Mouse (Mus musculus) forelimb bud, embryonic 11.5 days (tissue): Measurements from ENCODE around the gene Kyat1.
"Not testable (repeated sequence)": the region's sequence is repeated elsewhere in the genome, so short reads cannot be mapped to it uniquely, and the experiment has no call there.

ENCODE experiments used
- DNase-seq: peaks from one replicate; pipeline ENCODE4 v3.0.0-alpha.2; 2012; ENCODE audit warnings: low read depth, low spot score

Kyat1 gene

GRCm38 (mm10) chr2:30214745-30215144, 9.1 kb upstream of the Kyat1 start:
- no peak for DNase-seq

DNA sequence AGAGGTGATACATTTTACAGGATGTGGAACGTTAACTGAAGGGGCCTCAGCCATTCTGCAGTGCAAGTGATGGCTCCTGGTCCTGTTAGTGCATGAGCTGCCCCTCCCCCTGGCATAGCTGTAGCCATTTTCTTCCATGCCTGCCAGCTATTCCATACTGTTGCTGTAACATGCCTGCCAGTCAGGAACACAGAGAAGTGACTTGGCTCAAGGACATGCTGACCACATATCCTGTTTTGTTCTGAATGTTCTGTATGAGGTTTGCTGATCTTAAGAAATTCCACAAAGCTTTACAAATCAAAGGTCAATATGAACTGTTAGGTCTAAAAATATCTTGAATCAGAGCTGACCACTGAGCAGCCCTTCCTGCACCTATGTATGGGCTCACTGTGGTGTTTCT, 7.3 kb upstream of the Kyat1 start:
- no peak for DNase-seq

- DNase-seq = no peak
Observed at GRCm38 (mm10) chr2:30212169-30212545, 6.5 kb upstream of the Kyat1 start.

DNA sequence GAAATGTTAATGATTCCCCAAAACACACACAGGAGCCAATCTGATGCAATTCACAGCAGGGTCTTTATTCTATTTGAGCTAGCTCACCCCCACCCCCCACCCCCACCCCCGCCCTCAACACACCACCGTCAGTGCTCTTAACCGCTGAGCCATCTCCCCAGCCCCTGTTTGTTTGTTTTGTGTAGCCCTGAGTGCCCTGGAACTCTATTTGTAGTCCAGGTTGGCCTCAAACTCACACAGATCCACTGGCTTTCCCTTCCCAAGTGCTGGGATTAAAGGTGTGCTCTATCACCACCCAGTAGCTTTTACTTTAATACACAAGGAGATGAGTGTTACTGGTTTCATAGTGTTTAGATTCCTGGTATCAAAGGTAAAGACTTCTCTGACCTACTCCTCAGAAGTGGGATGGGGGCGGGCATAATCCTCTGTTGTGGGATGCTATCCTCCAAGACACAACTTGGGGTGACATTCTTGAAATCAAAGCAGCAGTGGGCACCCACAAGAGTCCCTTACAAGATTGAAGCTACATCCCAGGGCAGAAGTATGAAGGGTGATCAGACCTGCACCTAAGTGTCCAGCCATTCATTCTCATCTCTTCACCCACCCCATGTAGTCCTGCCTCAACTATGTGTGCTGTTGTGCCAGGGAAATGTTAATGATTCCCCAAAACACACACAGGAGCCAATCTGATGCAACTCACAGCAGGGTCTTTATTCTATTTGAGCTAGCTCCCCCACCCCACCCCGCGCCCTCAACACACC, 5.9 kb upstream of the Kyat1 start:
- DNase-seq = no peak

DNA sequence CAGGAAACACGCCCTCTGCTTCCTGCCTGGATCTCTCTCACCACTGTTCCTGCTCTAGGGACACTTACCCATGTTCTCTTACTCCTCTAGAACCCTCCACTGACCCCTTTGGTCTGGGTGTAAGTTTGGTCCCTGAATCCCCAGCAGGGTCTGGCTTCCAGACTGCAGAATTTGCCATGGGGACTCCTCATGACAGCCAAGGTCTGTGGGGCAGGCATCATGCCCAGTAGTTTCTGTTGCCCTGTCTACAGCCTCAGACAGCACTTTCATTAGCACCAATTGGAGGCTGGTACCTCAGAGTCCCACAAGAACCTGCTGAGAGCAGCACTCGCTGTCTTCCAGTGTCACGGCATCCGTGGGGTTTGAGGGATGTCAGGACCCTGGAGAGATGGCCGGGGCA, 2.2 kb upstream of the Kyat1 start:
- no peak for DNase-seq

GRCm38 (mm10) chr2:30207401-30207800, 1.8 kb upstream of the Kyat1 start:
- DNase-seq = no peak

- no peak for DNase-seq
Observed at GRCm38 (mm10) chr2:30205255-30205628, 405 bp downstream of the Kyat1 start.

- DNase-seq = peak; percentile 46
Observed at GRCm38 (mm10) chr2:30203439-30203838, 2.2 kb downstream of the Kyat1 start.

- no peak for DNase-seq
Observed at GRCm38 (mm10) chr2:30200388-30200925, 5.2 kb downstream of the Kyat1 start.

DNA sequence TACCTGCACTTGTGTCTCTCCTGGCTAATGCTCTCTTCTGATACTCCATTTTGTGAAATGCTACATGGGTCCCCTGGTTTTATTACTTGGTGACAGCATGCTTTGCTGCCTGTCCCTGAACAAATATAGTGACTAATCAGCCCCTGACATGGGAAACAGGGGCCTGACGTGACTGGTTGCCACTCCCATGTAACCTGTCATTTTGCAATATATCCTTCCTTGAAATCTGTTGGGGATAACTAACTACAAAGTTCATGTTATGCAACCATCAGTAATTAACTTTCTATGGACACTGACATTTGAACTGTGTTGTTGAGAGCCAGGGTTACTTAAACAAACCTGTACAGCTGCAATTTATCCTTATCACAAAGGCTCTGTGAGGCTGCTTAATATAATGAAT, 5.7 kb downstream of the Kyat1 start:
- no peak for DNase-seq

DNA sequence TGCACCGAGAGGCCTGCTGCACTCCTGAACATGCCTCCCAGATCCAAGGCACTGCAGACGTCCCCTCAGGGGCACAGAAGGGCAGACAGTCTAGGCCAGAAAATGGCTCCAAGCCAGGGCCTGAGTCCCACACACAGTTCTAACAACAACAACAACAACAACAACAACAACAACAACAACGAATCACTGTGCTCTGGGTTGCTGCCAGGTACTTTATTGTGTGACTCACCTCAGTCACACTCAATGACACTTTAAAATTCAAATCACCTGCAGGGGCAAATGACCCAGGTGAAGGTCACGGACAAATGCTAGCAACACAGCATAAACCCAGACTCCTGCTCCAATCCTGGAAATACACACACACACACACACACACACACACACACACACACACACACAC, 7.6 kb downstream of the Kyat1 start:
- no peak for DNase-seq

DNA sequence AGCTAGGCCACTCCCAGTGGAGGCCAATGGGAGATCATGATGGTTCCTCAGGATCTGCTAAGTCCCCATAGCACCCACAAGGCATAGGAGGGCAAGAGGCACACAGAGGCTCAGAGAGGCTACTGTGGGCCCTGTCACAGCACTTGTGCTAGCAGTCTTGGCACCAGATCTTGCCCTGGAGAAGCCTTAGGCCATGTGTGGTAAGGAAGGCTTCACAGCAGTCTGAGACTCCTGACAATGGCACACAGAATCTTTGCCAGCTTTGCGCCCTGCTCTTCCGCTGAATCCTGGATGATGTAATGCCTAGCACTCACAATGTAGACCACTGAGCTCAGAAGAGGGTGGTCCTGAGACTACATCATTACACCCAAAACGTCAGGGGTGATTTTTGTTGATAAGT, 11.0 kb downstream of the Kyat1 start:
- DNase-seq = no peak

- no peak for DNase-seq
Observed at GRCm38 (mm10) chr2:30191790-30192580, 13.7 kb downstream of the Kyat1 start.

DNA sequence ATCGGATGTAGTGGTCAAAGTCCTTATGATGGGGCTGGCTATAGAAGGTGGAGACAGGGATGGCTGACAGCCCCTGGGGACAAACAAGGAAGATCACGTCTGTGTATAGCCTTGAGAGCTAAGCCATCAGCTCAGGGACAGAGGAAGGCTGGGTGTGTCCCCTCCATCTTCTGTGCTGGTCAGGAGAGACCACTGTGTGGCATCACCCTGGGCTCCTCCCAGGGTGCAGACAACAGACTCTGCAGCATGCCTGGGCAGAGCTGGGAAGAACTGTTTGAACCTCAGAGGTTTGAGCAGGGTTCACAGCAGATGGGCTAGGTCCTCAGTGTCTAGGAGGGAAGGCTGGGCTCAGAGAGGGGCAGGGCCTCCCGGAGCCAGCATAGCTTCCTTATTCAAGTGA, 20.0 kb downstream of the Kyat1 start:
- DNase-seq = no peak

GRCm38 (mm10) chr2:30185276-30185675, 20.4 kb downstream of the Kyat1 start:
- DNase-seq = no peak

DNA sequence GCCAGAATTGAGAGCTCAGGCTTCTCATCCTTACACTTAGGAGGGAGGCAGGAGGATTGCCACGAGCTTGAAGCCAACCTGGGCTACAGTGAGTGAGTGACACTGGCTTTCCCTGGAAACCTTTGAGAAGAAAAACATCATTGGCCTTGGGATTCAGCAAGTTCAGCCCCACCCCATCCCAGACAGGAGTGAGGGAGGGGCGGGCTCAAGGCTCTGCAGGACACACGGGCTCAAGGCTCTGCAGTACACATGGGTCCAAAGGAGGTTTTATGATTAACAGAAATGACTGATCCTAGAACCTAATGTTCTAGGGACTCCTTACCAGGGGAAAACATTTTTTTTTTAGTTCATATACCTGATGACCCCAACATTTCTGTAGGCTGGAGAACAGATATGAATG, 21.9 kb downstream of the Kyat1 start:
- DNase-seq = no peak

GRCm38 (mm10) chr2:30182424-30182823, 23.2 kb downstream of the Kyat1 start:
- no peak for DNase-seq

- DNase-seq = not testable (repeated sequence)
Observed at GRCm38 (mm10) chr2:30178711-30179110, 26.9 kb downstream of the Kyat1 start.

- peak; percentile 97 for DNase-seq
Observed at GRCm38 (mm10) chr2:30177700-30178675, 27.7 kb downstream of the Kyat1 start, which contains the start of gene Spout1. Gene Spout1, minus strand, starts transcription at chr2:30178459.

GRCm38 (mm10) chr2:30176561-30176960, 29.1 kb downstream of the Kyat1 start:
- DNase-seq = no peak

DNA sequence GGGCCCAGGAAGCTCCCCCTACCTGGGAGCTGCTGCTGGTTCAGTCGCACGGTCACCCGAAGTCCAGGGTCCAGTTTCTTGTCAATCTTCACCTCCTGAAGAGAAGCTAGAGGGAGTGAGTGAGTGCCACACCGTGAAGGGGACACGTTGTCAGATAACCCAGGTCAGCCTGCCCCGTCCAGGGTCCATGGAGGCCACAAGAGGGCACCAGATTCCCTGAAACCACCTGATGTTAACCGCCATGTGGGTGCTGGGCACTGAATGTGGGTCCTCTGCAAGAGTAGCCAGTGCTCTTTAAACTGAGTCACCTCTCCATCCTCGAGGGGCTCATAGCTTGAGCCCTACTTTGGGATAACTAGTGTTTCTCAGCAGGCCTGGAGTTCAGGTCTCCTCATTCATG, 29.8 kb downstream of the Kyat1 start:
- DNase-seq = no peak
